Comparison of ENCODE assay signal across 36 mouse cellular contexts in genomic region chr14:48090465-48090864, GRCm38 (mm10).
"Had no signal": no experiment of that assay in that cellular context is flagged by ENCODE, and none has a peak within 500 bp of the region (broad histone marks: within the 10 kb centered on the region; RNA-seq: fewer than 3 reads in every experiment).

No protein-coding gene starts in this region.

- H3K9me3 ChIP-seq: heart, embryonic 10.5 days; heart, embryonic 12.5 days; heart, embryonic 15.5 days; hindbrain, embryonic 12.5 days; hindbrain, embryonic 13.5 days; hindbrain, embryonic 15.5 days; intestine, embryonic 15.5 days; kidney, embryonic 15.5 days had no signal

- H3K36me3 ChIP-seq: heart, embryonic 10.5 days; heart, embryonic 12.5 days; heart, embryonic 13.5 days; heart, embryonic 15.5 days; hindbrain, embryonic 12.5 days; hindbrain, embryonic 13.5 days; hindbrain, embryonic 15.5 days; intestine, embryonic 15.5 days; kidney, embryonic 15.5 days had no signal

- H3K9ac ChIP-seq: heart, embryonic 12.5 days; heart, embryonic 13.5 days; heart, embryonic 15.5 days; hindbrain, embryonic 12.5 days; hindbrain, embryonic 13.5 days; hindbrain, embryonic 14.5 days; hindbrain, embryonic 15.5 days; intestine, embryonic 15.5 days; kidney, embryonic 15.5 days had no signal

- ATAC-seq: hindbrain, embryonic 16.5 days; hindbrain, postnatal 0 days; inflammation-experienced regulatory T-cells, adult 6 months; intestine, embryonic 15.5 days; intestine, embryonic 16.5 days; intestine, postnatal 0 days had no signal

- H3K4me3 ChIP-seq: heart, adult 2 months; heart, embryonic 10.5 days; heart, embryonic 12.5 days; heart, embryonic 13.5 days; heart, embryonic 15.5 days; hindbrain, embryonic 12.5 days; hindbrain, embryonic 13.5 days; hindbrain, embryonic 15.5 days; intestine, embryonic 15.5 days; kidney, embryonic 15.5 days; layer of hippocampus, adult 2 months had no signal

- H3K4me2 ChIP-seq: heart, embryonic 11.5 days; heart, embryonic 12.5 days; heart, embryonic 13.5 days; heart, embryonic 15.5 days; hindbrain, embryonic 12.5 days; hindbrain, embryonic 13.5 days; hindbrain, embryonic 14.5 days; hindbrain, embryonic 15.5 days; intestine, embryonic 15.5 days; kidney, embryonic 15.5 days had no signal

- H3K4me1 ChIP-seq: heart, embryonic 10.5 days; heart, embryonic 12.5 days; heart, embryonic 13.5 days; heart, embryonic 15.5 days; intestine, embryonic 15.5 days; kidney, embryonic 15.5 days had no signal

- DNase-seq: heart, adult 18-20 months; heart, adult 2 months; heart, postnatal 10 days; heart, postnatal 14 days; heart, postnatal 36 days; heart, postnatal 4 days; kidney, adult 11 months; kidney, adult 18-20 months; kidney, adult 2 months; kidney, adult 8-10 months; kidney, adult 9 months; kidney, postnatal 10 days; kidney, postnatal 14 days; kidney, postnatal 25 days; kidney, postnatal 36 days; kidney, postnatal 4 days; layer of hippocampus, adult 9-11 months; layer of hippocampus, postnatal 36 days had no signal

- H3K27ac ChIP-seq: heart, adult 2 months; heart, embryonic 10.5 days; heart, embryonic 13.5 days; heart, embryonic 15.5 days; hindbrain, embryonic 12.5 days; hindbrain, embryonic 13.5 days; hindbrain, embryonic 14.5 days; hindbrain, embryonic 15.5 days; hindbrain, postnatal 0 days; intestine, embryonic 15.5 days; kidney, embryonic 15.5 days; kidney, postnatal 0 days; layer of hippocampus, adult 2 months had no signal

- H3K27me3 ChIP-seq: heart, embryonic 12.5 days; heart, embryonic 13.5 days; heart, embryonic 15.5 days; hindbrain, embryonic 12.5 days; hindbrain, embryonic 13.5 days; hindbrain, embryonic 15.5 days; intestine, embryonic 15.5 days; kidney, embryonic 15.5 days had no signal
